Mouse (Mus musculus) olfactory bulb, adult 2 months (tissue): ENCODE data around the gene Cxcl17. TPM values are rescaled to one million over a fixed set of nuclear protein-coding genes. Genes with fewer than 3 reads are reported as not detected.

Source experiments
- H3K27ac ChIP-seq: fragments of 200-500 bp; 2 replicates; pipeline ENCODE4 v1.5.1; 2012; ENCODE audit warnings: low read depth, low read length; ENCODE audit not compliant: insufficient read depth
- H3K4me1 ChIP-seq: fragments of 200-500 bp; 2 replicates; pipeline ENCODE4 v1.6.1; 2012; ENCODE audit warnings: low read length; ENCODE audit not compliant: control insufficient read depth, insufficient read depth
- H3K4me3 ChIP-seq: fragments of 200-500 bp; 2 replicates; pipeline ENCODE4 v1.5.1; 2012; ENCODE audit warnings: mild to moderate bottlenecking, low read depth, low read length, moderate library complexity; ENCODE audit not compliant: insufficient read depth
- CTCF ChIP-seq: fragments of 200-500 bp; IDR thresholded peaks from 2 replicates; pipeline ENCODE4 v1.5.1; 2012; ENCODE audit warnings: low read depth, mild to moderate bottlenecking, low read length, moderate library complexity; ENCODE audit not compliant: insufficient read depth
- POLR2A ChIP-seq: fragments of 200-500 bp; IDR thresholded peaks from 2 replicates; pipeline ENCODE4 v1.6.1; 2012; ENCODE audit warnings: mild to moderate bottlenecking, low read depth, low read length, moderate library complexity; ENCODE audit not compliant: insufficient read depth
- WGBS: fragments of 180-500 bp; shearing (Covaris S2); methylation state at CpG from one replicate; pipeline ENCODE4 v1.1.7; 2018; 5-methylcytosine and 5-hydroxymethylcytosine counted together
- polyA plus RNA-seq: library from polyadenylated mRNA; stranded (reverse); fragments of >200 nt; gene quantifications from 2 replicates; pipeline ENCODE4 v1.2.4, GENCODE M21; 2012; ENCODE audit warnings: low replicate concordance; ENCODE audit not compliant: missing spikeins, insufficient read depth, insufficient read length

The Cxcl17 gene
- polyA plus RNA-seq, 1 experiment = not detected

GRCm38 (mm10) chr7:25367632-25368293, 44.9 kb downstream of the Cxcl17 start:
- TF ChIP-seq POLR2A (no peak), CTCF (no peak)
- 7% methylated on average over 33 of the region's 33 CpGs for WGBS
- no peak overlapping the region for H3K4me3 ChIP-seq
- H3K4me1 ChIP-seq = peaks cover 20% of the 10 kb centered on the region
- no peak overlapping the region for H3K27ac ChIP-seq

GRCm38 (mm10) chr7:25365937-25366625, 46.6 kb downstream of the Cxcl17 start:
- H3K27ac ChIP-seq = no peak overlapping the region
- H3K4me3 ChIP-seq = no peak overlapping the region
- WGBS = 36% methylated on average over 13 of the region's 13 CpGs
- H3K4me1 ChIP-seq = peaks cover 20% of the 10 kb centered on the region
- no peak for TF ChIP-seq POLR2A
- no peak for TF ChIP-seq CTCF

GRCm38 (mm10) chr7:25363632-25364031, 49.1 kb downstream of the Cxcl17 start:
- 93% methylated on average over 17 of the region's 17 CpGs for WGBS
- no peak overlapping the region for H3K27ac ChIP-seq
- no peak for TF ChIP-seq POLR2A
- no peak for TF ChIP-seq CTCF

GRCm38 (mm10) chr7:25363151-25363550, 49.5 kb downstream of the Cxcl17 start:
- Histone ChIP-seq H3K27ac (no peak overlapping the region), H3K4me3 (no peak overlapping the region), H3K4me1 (peaks cover 25% of the 10 kb centered on the region)
- whole genome bisulfite sequencing = 86% methylated on average over 19 of the region's 19 CpGs
- TF ChIP-seq CTCF (no peak), POLR2A (no peak)

More at GRCm38 (mm10) chr7:25363632-25364031, 49.1 kb downstream of the Cxcl17 start:
- Histone ChIP-seq H3K4me1 (peaks cover 20% of the 10 kb centered on the region), H3K4me3 (no peak overlapping the region)

GRCm38 (mm10) chr7:25358721-25359206, 53.9 kb downstream of the Cxcl17 start:
- no peak overlapping the region for H3K27ac ChIP-seq
- H3K4me3 ChIP-seq = no peak overlapping the region
- peaks cover 6% of the 10 kb centered on the region; the same call in 1 of the 2 replicates for H3K4me1 ChIP-seq
- no peak for TF ChIP-seq POLR2A
- no peak for TF ChIP-seq CTCF
- WGBS = 59% methylated on average over 19 of the region's 19 CpGs

Other genes with a start within 250 kb of the Cxcl17 start
- not detected in 2 replicates for gene Pou2f2, start 233.2 kb downstream of the Cxcl17 start, polyA plus RNA-seq
- gene Dedd2, start 192.3 kb downstream of the Cxcl17 start, polyA plus RNA-seq = not detected in 2 replicates
- not detected in 2 replicates for gene Zfp526, start 191.5 kb downstream of the Cxcl17 start, polyA plus RNA-seq
- not detected in 2 replicates for gene Gsk3a, start 175.0 kb downstream of the Cxcl17 start, polyA plus RNA-seq
- gene Erf, start 162.1 kb downstream of the Cxcl17 start, polyA plus RNA-seq = not detected in 2 replicates
- 41.9 TPM in 1 of 2 replicates, not detected in the other for gene Cic, start 145.2 kb downstream of the Cxcl17 start, polyA plus RNA-seq
- gene Pafah1b3, start 114.9 kb downstream of the Cxcl17 start, polyA plus RNA-seq = not detected in 2 replicates
- not detected in 2 replicates for gene Prr19, start 111.5 kb downstream of the Cxcl17 start, polyA plus RNA-seq
- not detected in 2 replicates for gene Tmem145, start 106.8 kb downstream of the Cxcl17 start, polyA plus RNA-seq
- gene Megf8, start 95.7 kb downstream of the Cxcl17 start, polyA plus RNA-seq = not detected in 2 replicates
- not detected in 2 replicates for gene Cnfn, start 43.2 kb downstream of the Cxcl17 start, polyA plus RNA-seq
- not detected in 2 replicates for gene Lipe, start 14.2 kb downstream of the Cxcl17 start, polyA plus RNA-seq
- gene Ceacam1, start 64.7 kb upstream of the Cxcl17 start, polyA plus RNA-seq = not detected in 2 replicates
- gene Ceacam2, start 127.0 kb upstream of the Cxcl17 start, polyA plus RNA-seq = not detected in 2 replicates
- not detected in 2 replicates for gene Erich4, start 203.0 kb upstream of the Cxcl17 start, polyA plus RNA-seq
- gene Dmac2, start 206.5 kb upstream of the Cxcl17 start, polyA plus RNA-seq = not detected in 2 replicates
- not detected in 2 replicates for gene B3gnt8, start 213.8 kb upstream of the Cxcl17 start, polyA plus RNA-seq
- not detected in 2 replicates for gene Bckdha, start 246.1 kb upstream of the Cxcl17 start, polyA plus RNA-seq
- not detected in 2 replicates for gene Exosc5, start 246.3 kb upstream of the Cxcl17 start, polyA plus RNA-seq